Mouse (Mus musculus): ENCODE measurements at regions not wholly inside any gene's neighbourhood (a gene's known extent, or its start where the extent isn't known, plus 50 kb on each side); places are given as distances from the start of the nearest gene placed in this dataset.
A peak's percentile ranks its signal among the peaks of the same experiment; 100 is the strongest.

- no peaks in the 10 kb centered on the region for H3K9me3 ChIP-seq (replicated peaks; ENCODE audit: control insufficient read depth, low read length)
- H3K36me3 ChIP-seq (ENCODE audit: control insufficient read depth, insufficient read depth) = no peaks in the 10 kb centered on the region
- no peak for ATAC-seq (replicated peaks; ENCODE audit: extremely low read depth, insufficient read depth, low FRiP score)
- no peak overlapping the region for H3K9ac ChIP-seq (ENCODE audit: low read length)
- WGBS = 47% methylated on average over 5 of the region's 5 CpGs
- no peak overlapping the region for H3K4me3 ChIP-seq (ENCODE audit: low read length)
- no peak overlapping the region for H3K27ac ChIP-seq (ENCODE audit: low read length)
- H3K4me1 ChIP-seq (ENCODE audit: control insufficient read depth, insufficient read depth, low read length) = no peaks in the 10 kb centered on the region
- H3K27me3 ChIP-seq (ENCODE audit: control insufficient read depth, insufficient read depth, low read length) = no peaks in the 10 kb centered on the region
- H3K4me2 ChIP-seq (ENCODE audit: low read depth, low read length) = no peak overlapping the region
Observed at GRCm38 (mm10) chr3:38577890-38578628, 93.4 kb upstream of the Ankrd50 start.

GRCm38 (mm10) chr3:38573594-38573993 lies 89.0 kb upstream of the Ankrd50 start:
- no peak overlapping the region for H3K9ac ChIP-seq (ENCODE audit: low read length)
- no peak for ATAC-seq (replicated peaks; ENCODE audit: extremely low read depth, insufficient read depth, low FRiP score)
- H3K4me2 ChIP-seq (ENCODE audit: low read depth, low read length) = no peak overlapping the region
- no peak overlapping the region for H3K4me3 ChIP-seq (ENCODE audit: low read length)
- no peak overlapping the region for H3K27ac ChIP-seq (ENCODE audit: low read length)
- H3K9me3 ChIP-seq (replicated peaks; ENCODE audit: control insufficient read depth, low read length) = no peaks in the 10 kb centered on the region
- no peaks in the 10 kb centered on the region for H3K36me3 ChIP-seq (ENCODE audit: control insufficient read depth, insufficient read depth)
- no peaks in the 10 kb centered on the region for H3K27me3 ChIP-seq (ENCODE audit: control insufficient read depth, insufficient read depth, low read length)
- 70% methylated on average over 5 of the region's 5 CpGs for WGBS
- H3K4me1 ChIP-seq (ENCODE audit: control insufficient read depth, insufficient read depth, low read length) = peaks cover 6% of the 10 kb centered on the region; the same call in 1 of the 2 replicates

DNA sequence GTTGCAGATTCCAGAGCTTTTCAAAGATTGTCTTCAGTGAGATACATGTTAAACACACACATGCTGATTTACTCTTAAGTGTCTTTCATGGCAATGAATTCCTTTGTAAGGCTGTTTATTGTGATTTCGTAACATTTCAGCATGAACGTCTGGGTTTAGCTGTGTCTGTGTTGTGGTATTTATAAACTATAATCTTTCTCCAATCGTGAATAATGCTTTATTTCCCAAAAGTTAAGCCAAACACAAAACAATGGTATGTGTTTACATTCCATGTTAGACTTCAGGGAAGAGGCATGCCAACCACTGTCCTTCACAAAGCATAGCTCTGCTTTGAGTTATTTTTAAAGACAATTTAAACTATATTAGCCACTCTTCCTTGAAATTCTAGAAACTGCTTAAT lies 87.5 kb upstream of the Ankrd50 start:
- no peak overlapping the region for H3K27ac ChIP-seq (ENCODE audit: low read length)
- no peaks in the 10 kb centered on the region for H3K27me3 ChIP-seq (ENCODE audit: control insufficient read depth, insufficient read depth, low read length)
- no peak for ATAC-seq (replicated peaks; ENCODE audit: extremely low read depth, insufficient read depth, low FRiP score)
- 61% methylated on average over 3 of the region's 3 CpGs for WGBS
- no peak overlapping the region for H3K4me3 ChIP-seq (ENCODE audit: low read length)
- no peaks in the 10 kb centered on the region for H3K36me3 ChIP-seq (ENCODE audit: control insufficient read depth, insufficient read depth)
- H3K4me2 ChIP-seq (ENCODE audit: low read depth, low read length) = no peak overlapping the region
- H3K9ac ChIP-seq (ENCODE audit: low read length) = no peak overlapping the region
- H3K4me1 ChIP-seq (ENCODE audit: control insufficient read depth, insufficient read depth, low read length) = peaks cover 6% of the 10 kb centered on the region; the same call in 1 of the 2 replicates
- H3K9me3 ChIP-seq (replicated peaks; ENCODE audit: control insufficient read depth, low read length) = no peaks in the 10 kb centered on the region

- Histone ChIP-seq H3K4me2 (ENCODE audit: low read depth, low read length) (no peak overlapping the region), H3K9me3 (replicated peaks; ENCODE audit: control insufficient read depth, low read length) (no peaks in the 10 kb centered on the region), H3K4me3 (ENCODE audit: low read length) (no peak overlapping the region), H3K27me3 (ENCODE audit: control insufficient read depth, insufficient read depth, low read length) (no peaks in the 10 kb centered on the region), H3K36me3 (ENCODE audit: control insufficient read depth, insufficient read depth) (no peaks in the 10 kb centered on the region), H3K9ac (ENCODE audit: low read length) (no peak overlapping the region), H3K4me1 (ENCODE audit: control insufficient read depth, insufficient read depth, low read length) (peaks cover 6% of the 10 kb centered on the region; the same call in 1 of the 2 replicates), H3K27ac (ENCODE audit: low read length) (no peak overlapping the region)
- ATAC-seq (replicated peaks; ENCODE audit: extremely low read depth, insufficient read depth, low FRiP score) = no peak
- WGBS = 78% methylated on average over 4 of the region's 4 CpGs
Observed at GRCm38 (mm10) chr3:38571224-38571623, 86.6 kb upstream of the Ankrd50 start.

DNA sequence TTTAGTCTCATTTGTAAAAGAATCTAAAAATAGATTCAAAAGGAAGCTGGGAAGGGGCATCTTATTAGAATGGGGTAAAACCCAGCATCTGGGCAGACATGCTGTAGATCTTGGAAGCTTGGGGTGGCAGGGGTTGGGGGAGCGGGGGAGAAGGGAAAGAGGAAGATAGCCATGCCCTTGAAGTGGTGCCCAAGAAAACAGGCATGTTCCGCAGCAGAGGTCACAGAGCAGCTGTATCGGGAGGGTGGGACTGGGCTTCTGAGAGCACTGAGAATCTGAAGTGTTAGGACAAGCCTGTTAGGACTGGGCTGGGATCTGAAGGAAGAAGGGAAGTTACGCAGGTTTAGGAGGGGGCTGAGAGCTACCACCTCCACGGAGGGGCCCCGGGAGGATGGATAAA lies 84.4 kb upstream of the Ankrd50 start:
- H3K27me3 ChIP-seq (ENCODE audit: control insufficient read depth, insufficient read depth, low read length) = no peaks in the 10 kb centered on the region
- H3K36me3 ChIP-seq (ENCODE audit: control insufficient read depth, insufficient read depth) = no peaks in the 10 kb centered on the region
- peaks cover 6% of the 10 kb centered on the region; the same call in 1 of the 2 replicates for H3K4me1 ChIP-seq (ENCODE audit: control insufficient read depth, insufficient read depth, low read length)
- no peak overlapping the region for H3K27ac ChIP-seq (ENCODE audit: low read length)
- H3K9me3 ChIP-seq (replicated peaks; ENCODE audit: control insufficient read depth, low read length) = no peaks in the 10 kb centered on the region
- peak overlapping the region; percentile 13; the same call in 1 of the 2 replicates for H3K4me2 ChIP-seq (ENCODE audit: low read depth, low read length)
- no peak overlapping the region for H3K4me3 ChIP-seq (ENCODE audit: low read length)
- peak; percentile 37; the same call in 1 of the 2 replicates for ATAC-seq (replicated peaks; ENCODE audit: extremely low read depth, insufficient read depth, low FRiP score)
- no peak overlapping the region for H3K9ac ChIP-seq (ENCODE audit: low read length)
- WGBS = 24% methylated on average over 6 of the region's 6 CpGs

- no peak overlapping the region for H3K27ac ChIP-seq (ENCODE audit: low read length)
- H3K4me3 ChIP-seq (ENCODE audit: low read length) = no peak overlapping the region
- WGBS = 25% methylated on average over 2 of the region's 2 CpGs
- no peaks in the 10 kb centered on the region for H3K36me3 ChIP-seq (ENCODE audit: control insufficient read depth, insufficient read depth)
- peaks cover 6% of the 10 kb centered on the region; the same call in 1 of the 2 replicates for H3K4me1 ChIP-seq (ENCODE audit: control insufficient read depth, insufficient read depth, low read length)
- no peaks in the 10 kb centered on the region for H3K9me3 ChIP-seq (replicated peaks; ENCODE audit: control insufficient read depth, low read length)
- no peaks in the 10 kb centered on the region for H3K27me3 ChIP-seq (ENCODE audit: control insufficient read depth, insufficient read depth, low read length)
- no peak overlapping the region for H3K9ac ChIP-seq (ENCODE audit: low read length)
- no peak for ATAC-seq (replicated peaks; ENCODE audit: extremely low read depth, insufficient read depth, low FRiP score)
- H3K4me2 ChIP-seq (ENCODE audit: low read depth, low read length) = no peak overlapping the region; the same call in 1 of the 2 replicates
Observed at GRCm38 (mm10) chr3:38568596-38568975, 83.9 kb upstream of the Ankrd50 start.

DNA sequence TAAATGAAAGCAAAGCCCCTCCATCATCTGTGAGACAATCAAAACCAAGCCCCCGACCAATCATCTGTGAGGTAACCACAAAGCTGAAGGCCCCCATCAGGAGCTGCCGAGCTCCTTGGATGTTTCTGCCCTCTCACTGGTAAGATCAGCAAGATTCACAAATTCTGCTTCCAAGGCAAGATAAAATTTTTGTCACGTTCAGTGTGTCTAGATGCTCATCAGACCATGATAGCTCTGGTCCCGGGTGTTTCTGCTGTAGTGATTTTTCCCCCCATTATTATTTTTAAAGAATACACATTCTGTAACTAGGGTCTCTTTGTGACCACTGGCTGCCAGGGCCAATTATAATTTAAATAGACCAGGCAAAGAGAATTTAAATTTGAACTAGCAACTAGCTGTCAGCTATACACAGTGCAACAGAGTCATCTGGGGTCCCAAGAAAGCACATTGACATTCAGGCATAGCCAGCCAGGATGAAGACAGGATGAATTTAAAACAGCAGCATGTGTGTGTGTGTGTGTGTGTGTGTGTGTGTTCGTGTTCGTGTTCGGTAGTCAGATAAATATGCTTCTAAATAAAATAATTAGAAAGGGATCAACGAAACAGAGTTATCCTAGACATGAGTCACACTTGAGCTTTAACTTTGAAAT lies 83.4 kb upstream of the Ankrd50 start:
- no peaks in the 10 kb centered on the region for H3K36me3 ChIP-seq (ENCODE audit: control insufficient read depth, insufficient read depth)
- no peak for ATAC-seq (replicated peaks; ENCODE audit: extremely low read depth, insufficient read depth, low FRiP score)
- H3K4me3 ChIP-seq (ENCODE audit: low read length) = no peak overlapping the region
- no peak overlapping the region for H3K4me2 ChIP-seq (ENCODE audit: low read depth, low read length)
- 82% methylated on average over 8 of the region's 8 CpGs for WGBS
- peaks cover 6% of the 10 kb centered on the region; the same call in 1 of the 2 replicates for H3K4me1 ChIP-seq (ENCODE audit: control insufficient read depth, insufficient read depth, low read length)
- H3K9me3 ChIP-seq (replicated peaks; ENCODE audit: control insufficient read depth, low read length) = no peaks in the 10 kb centered on the region
- no peak overlapping the region for H3K9ac ChIP-seq (ENCODE audit: low read length)
- no peak overlapping the region for H3K27ac ChIP-seq (ENCODE audit: low read length)
- H3K27me3 ChIP-seq (ENCODE audit: control insufficient read depth, insufficient read depth, low read length) = no peaks in the 10 kb centered on the region

DNA sequence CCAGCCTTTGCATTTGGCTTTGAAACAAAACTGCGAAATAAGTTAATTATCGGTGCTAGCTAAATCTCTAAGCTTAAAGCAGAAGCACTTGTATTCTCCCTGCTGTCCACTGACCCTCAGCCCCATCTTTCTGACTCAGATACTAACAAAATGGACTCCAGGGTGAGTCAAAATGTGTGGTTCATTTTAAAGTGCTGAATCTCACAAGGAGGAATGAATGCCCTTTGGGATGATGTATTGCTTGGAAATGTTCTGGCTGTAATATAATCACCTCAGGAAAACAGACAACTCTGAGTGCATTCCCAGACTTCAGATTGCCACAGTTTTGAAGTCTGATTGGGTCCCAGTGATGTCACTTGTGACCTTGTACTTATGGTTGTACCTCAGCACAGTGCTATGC lies 81.9 kb upstream of the Ankrd50 start:
- no peak for ATAC-seq (replicated peaks; ENCODE audit: extremely low read depth, insufficient read depth, low FRiP score)
- 89% methylated on average over 2 of the region's 2 CpGs for WGBS
- Histone ChIP-seq H3K9ac (ENCODE audit: low read length) (no peak overlapping the region), H3K4me3 (ENCODE audit: low read length) (no peak overlapping the region), H3K9me3 (replicated peaks; ENCODE audit: control insufficient read depth, low read length) (no peaks in the 10 kb centered on the region), H3K4me2 (ENCODE audit: low read depth, low read length) (no peak overlapping the region), H3K4me1 (ENCODE audit: control insufficient read depth, insufficient read depth, low read length) (peaks cover 6% of the 10 kb centered on the region; the same call in 1 of the 2 replicates), H3K36me3 (ENCODE audit: control insufficient read depth, insufficient read depth) (no peaks in the 10 kb centered on the region), H3K27ac (ENCODE audit: low read length) (no peak overlapping the region), H3K27me3 (ENCODE audit: control insufficient read depth, insufficient read depth, low read length) (no peaks in the 10 kb centered on the region)

GRCm38 (mm10) chr3:38564844-38565243 lies 80.2 kb upstream of the Ankrd50 start:
- Histone ChIP-seq H3K27me3 (ENCODE audit: control insufficient read depth, insufficient read depth, low read length) (no peaks in the 10 kb centered on the region), H3K4me1 (ENCODE audit: control insufficient read depth, insufficient read depth, low read length) (peaks cover 6% of the 10 kb centered on the region; the same call in 1 of the 2 replicates), H3K9me3 (replicated peaks; ENCODE audit: control insufficient read depth, low read length) (no peaks in the 10 kb centered on the region), H3K27ac (ENCODE audit: low read length) (no peak overlapping the region), H3K36me3 (ENCODE audit: control insufficient read depth, insufficient read depth) (no peaks in the 10 kb centered on the region), H3K4me2 (ENCODE audit: low read depth, low read length) (no peak overlapping the region), H3K4me3 (ENCODE audit: low read length) (no peak overlapping the region), H3K9ac (ENCODE audit: low read length) (no peak overlapping the region)
- no peak for ATAC-seq (replicated peaks; ENCODE audit: extremely low read depth, insufficient read depth, low FRiP score)
- WGBS = 51% methylated on average over 2 of the region's 2 CpGs
